In the genomic region with DNA sequence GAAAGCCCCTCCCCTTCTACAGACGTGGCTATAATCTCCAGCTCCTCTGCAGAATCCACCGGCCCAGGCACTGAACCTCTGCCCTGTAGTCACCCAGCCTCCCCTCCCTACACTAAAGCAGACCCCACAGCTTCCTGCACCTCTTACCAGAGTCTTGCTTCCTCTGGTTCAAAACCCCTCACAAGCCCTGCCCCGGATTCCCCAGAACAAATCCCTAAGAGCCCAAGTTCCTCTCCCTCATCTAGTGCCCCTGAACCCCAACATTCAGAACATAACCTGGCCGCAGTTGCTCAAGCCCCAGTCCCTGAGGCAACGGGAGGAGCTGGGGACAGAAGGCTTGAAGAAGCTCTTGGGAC, we compare ENCODE assay signal across 25 mouse cellular contexts. TPM values are rescaled to one million over a fixed set of nuclear protein-coding genes. Genes with fewer than 3 reads are reported as not detected.
DNase-seq lines count a peak whose midpoint lies in the region; TF ChIP-seq lines count a peak whose summit lies in the region.
"Had no signal": no experiment of that assay in that cellular context is flagged by ENCODE, and none has a peak within 500 bp of the region (broad histone marks: within the 10 kb centered on the region; RNA-seq: fewer than 3 reads in every experiment).

No protein-coding gene starts in this region.

- peak overlapping the region; percentile 7; the same call in 1 of the 2 replicates for H3K27ac ChIP-seq in layer of hippocampus, adult 2 months
- no peak overlapping the region for H3K27ac ChIP-seq in thymus, adult 2 months (ENCODE audit: control insufficient read depth, insufficient read depth, low read length)
- H3K27ac ChIP-seq: embryonic facial prominence, embryonic 13.5 days; embryonic facial prominence, embryonic 15.5 days; forebrain, embryonic 13.5 days; forebrain, embryonic 15.5 days had no signal

- H3K4me3 ChIP-seq in layer of hippocampus, adult 2 months, result no peak overlapping the region
- no peak overlapping the region for H3K4me3 ChIP-seq in thymus, adult 2 months (ENCODE audit: control insufficient read depth, insufficient read depth, low read length)
- H3K4me3 ChIP-seq: embryonic facial prominence, embryonic 13.5 days; embryonic facial prominence, embryonic 15.5 days; erythroblast, embryonic 14.5 days; forebrain, embryonic 13.5 days; forebrain, embryonic 15.5 days had no signal

- H3K36me3 ChIP-seq in thymus, adult 2 months (ENCODE audit: control insufficient read depth, insufficient read depth, low read length), result peaks cover 72% of the 10 kb centered on the region

- H3K27me3 ChIP-seq in thymus, adult 2 months (ENCODE audit: control insufficient read depth, insufficient read depth, low read length), result no peaks in the 10 kb centered on the region
- H3K27me3 ChIP-seq: CH12.LX; embryonic facial prominence, embryonic 15.5 days; forebrain, embryonic 15.5 days had no signal

- no peak for DNase-seq in layer of hippocampus, adult 2 months (ENCODE audit: low spot score in 2 of 2)
- DNase-seq in layer of hippocampus, adult 9-10 months (ENCODE audit: low spot score), result no peak
- peak; percentile 24 for DNase-seq in thymus, postnatal 14 days
- DNase-seq in thymus, adult 2 months, result no peak
- no peak for DNase-seq in urinary bladder, postnatal 36 days (ENCODE audit: low spot score in 2 of 2)
- DNase-seq: adrenal gland, adult 2 months; adrenal gland, postnatal 10 days; adrenal gland, postnatal 25 days; B cell, adult 2 months; cerebellum, adult 11 months; cerebellum, adult 18-20 months; cerebellum, adult 8-10 months; cerebellum, adult 9-11 months; cerebellum, postnatal 14 days; cerebellum, postnatal 36 days; embryo, embryonic 11 days; forebrain, postnatal 0 days had no signal

- no peak for TF ChIP-seq POLR2A in thymus, adult 2 months (IDR thresholded peaks at IDR 0.05; ENCODE audit: control insufficient read depth, extremely low read depth, insufficient read depth, low read length, poor library complexity)

- WGBS in thymus, adult 2 months, result 93% methylated on average over 5 of the region's 5 CpGs

- peaks cover 44% of the 10 kb centered on the region for H3K4me1 ChIP-seq in thymus, adult 2 months (replicated peaks; ENCODE audit: control insufficient read depth, insufficient read depth, low read length)

- TF ChIP-seq CTCF in layer of hippocampus, adult 2 months (conservative IDR thresholded peaks at IDR 0.05), result no peak
- no peak for TF ChIP-seq CTCF in thymus, adult 2 months (IDR thresholded peaks at IDR 0.05; ENCODE audit: borderline replicate concordance, control insufficient read depth, extremely low read depth, insufficient read depth, low read length, poor library complexity)

RNA-seq across cellular contexts. Expression of a gene that starts 13.2 kb away (rescaled TPM):
- 10 to 100 TPM; 88.7 to 94.8 TPM for total RNA-seq in layer of hippocampus, adult 2 months (2021)
- 125 and 128 TPM in 2 replicates for polyA plus RNA-seq in thymus, adult 2 months (2012; rRNA removed)

RNA-seq across cellular contexts. Expression of a gene that starts 18.1 kb away (rescaled TPM):
- 10 to 100 TPM; 70.4 to 82.6 TPM for total RNA-seq in layer of hippocampus, adult 2 months (2021)
- 67.0 and 89.4 TPM in 2 replicates for polyA plus RNA-seq in thymus, adult 2 months (2012; rRNA removed)

RNA-seq across cellular contexts. Expression of a gene that starts 18.9 kb away (rescaled TPM):
- not detected for total RNA-seq in layer of hippocampus, adult 2 months (2021)
- 0.52 and 1.00 TPM in 2 replicates for polyA plus RNA-seq in thymus, adult 2 months (2012; rRNA removed)
- total RNA-seq: common myeloid progenitor, adult 5-6 weeks; forebrain, postnatal 0 days; G1E had no signal
- polyA plus RNA-seq: erythroblast, embryonic 14.5 days; G1E had no signal

RNA-seq across cellular contexts. Expression of a gene that starts 52.4 kb away (rescaled TPM):
- total RNA-seq in layer of hippocampus, adult 2 months (2021), result 100 to 1,000 TPM; 278 to 305 TPM
- 112 and 119 TPM in 2 replicates for polyA plus RNA-seq in thymus, adult 2 months (2012; rRNA removed)
